Mouse (Mus musculus) cerebellum, postnatal 4 days (tissue): ENCODE results near the gene Pp2d1.
"Not testable (repeated sequence)": the region's sequence is repeated elsewhere in the genome, so short reads cannot be mapped to it uniquely, and the experiment has no call there.

Source experiments
- DNase-seq, 2 experiments: peaks; one replicate each; pipeline ENCODE4 v3.0.0; 2022; ENCODE audit warnings: low spot score in 2 of 2, mixed read lengths in 1 of 2

Pp2d1 gene

GRCm38 (mm10) chr17:53539351-53539750, at the start of gene Pp2d1:
TSS of gene Pp2d1 (minus strand) at chr17:53539451.
- not testable (repeated sequence) for DNase-seq

DNA sequence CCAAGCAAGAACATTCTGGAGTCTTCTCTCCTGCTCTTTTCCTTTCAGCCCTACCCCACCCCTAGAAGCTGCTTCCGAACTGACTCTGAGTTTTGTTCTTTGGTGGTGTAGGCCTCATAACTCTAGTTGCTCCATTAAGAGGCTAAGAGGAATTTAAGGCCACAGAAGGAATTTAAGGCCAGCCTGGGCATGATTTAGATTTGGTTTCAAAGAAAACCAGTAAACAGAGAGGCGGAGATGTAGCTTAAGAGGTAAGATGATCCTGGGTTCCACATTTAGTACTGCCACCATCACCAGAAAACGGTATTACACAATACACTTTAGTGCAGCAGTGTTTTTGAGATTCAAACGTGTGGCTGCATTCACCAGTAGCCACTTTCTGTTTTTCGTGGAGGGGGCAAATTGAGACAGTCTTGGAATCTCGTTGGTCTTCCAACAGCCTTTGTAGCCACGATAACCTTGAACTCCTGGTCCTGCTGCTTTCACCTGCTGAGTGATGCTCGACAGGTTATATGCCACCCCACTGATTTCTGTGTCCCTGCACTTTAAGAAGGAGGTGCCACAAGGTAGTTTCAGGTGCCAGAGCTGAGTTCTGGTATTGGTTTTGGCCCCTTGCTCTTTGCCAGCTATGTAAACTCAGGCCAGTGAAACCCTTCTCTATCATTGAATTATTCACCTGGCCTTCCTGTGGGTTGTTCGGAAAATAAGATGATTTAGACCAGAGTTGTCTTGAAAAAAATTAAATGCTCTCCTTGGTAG, 49.0 kb upstream of the Pp2d1 start:
- no peak for DNase-seq

- peak; percentile 44 to 74 for DNase-seq
Observed at GRCm38 (mm10) chr17:53587074-53587851, 48.0 kb upstream of the Pp2d1 start.

DNA sequence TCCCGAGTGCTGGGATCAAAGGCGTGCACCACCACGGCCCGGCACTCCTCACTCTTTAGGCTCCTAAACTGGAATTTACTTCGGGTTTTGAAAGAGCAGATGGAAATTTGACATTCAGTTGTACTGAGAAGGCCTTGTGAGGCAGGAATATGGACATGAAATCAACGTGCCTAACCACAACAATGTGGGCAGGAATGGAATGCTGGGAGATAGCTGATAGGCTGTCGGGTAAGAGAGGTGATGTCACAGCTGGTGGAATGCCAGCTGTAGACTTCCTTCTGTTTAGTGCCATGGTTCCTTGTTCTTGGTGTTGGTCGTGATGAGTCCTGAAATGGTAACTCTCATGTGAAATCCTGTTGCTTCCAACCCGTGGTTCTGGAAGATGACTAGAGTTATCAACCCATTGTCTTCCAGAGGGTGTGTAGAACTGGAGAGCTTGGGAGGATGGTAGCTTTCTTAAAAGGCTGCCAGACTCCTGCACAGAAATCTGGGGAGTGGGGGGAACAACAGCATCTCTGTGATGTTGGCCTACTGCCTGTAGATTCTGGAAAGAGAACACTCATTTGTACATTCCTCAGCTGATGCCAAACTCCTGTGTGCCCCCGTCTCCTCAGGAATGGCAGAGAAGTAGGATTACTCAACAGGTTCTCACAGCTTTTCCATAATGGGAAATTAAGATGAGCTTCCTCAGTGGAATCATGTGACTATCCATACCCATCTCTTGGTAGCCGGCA, 44.8 kb upstream of the Pp2d1 start:
- no peak for DNase-seq

- DNase-seq, result no peak
Observed at GRCm38 (mm10) chr17:53582805-53583204, 43.6 kb upstream of the Pp2d1 start.

DNA sequence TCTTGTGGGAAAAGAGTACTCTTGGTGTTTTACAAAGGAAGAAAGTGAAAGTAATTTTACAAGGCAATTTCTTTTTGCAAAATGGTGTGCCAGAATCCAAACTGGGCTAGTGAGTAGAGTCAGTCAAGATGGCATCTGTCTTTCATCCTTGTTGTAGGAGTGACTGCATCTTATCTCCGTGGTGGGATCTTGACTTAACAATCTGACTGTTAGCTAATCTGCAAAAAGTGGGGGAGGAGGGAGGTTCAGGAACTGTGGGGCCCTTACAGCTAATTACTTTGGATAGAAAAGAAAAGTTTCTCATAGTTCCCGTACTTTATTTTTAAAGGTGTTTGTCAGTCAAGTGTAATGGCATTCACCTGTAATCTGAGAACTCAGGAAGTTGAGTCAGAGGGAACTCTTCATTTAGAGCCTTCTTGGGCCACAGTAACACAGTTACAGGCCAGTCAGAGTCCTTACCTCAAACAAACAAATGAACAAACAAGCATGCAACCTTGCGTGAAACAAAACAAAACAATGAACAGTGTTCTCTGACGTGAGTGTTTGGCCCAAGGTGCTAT, 42.9 kb upstream of the Pp2d1 start:
- no peak for DNase-seq

- no peak for DNase-seq
Observed at GRCm38 (mm10) chr17:53580237-53580636, 41.0 kb upstream of the Pp2d1 start.

- DNase-seq, result no peak
Observed at GRCm38 (mm10) chr17:53579612-53580011, 40.4 kb upstream of the Pp2d1 start.

DNA sequence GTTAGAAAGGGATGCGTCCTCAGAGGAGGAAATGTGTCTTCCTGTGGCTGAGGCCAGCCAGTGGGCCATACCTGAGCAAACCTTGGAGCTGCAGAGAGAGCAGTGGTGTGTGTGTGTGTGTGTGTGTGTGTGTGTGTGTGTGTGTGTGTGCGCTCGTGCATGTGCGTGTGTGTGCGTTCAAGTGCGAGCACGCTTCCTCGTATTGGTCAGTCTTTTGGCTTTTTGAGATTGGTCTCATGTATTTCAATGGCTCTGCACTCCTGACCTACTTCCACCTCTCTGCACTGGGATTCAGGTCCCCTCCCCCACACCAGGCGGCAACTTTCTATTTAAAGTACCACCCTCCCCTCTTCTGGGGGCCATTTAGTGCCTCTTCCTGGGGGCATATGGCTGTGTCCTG, 39.5 kb upstream of the Pp2d1 start:
- no peak for DNase-seq

GRCm38 (mm10) chr17:53578249-53578648, 39.0 kb upstream of the Pp2d1 start:
- no peak for DNase-seq

DNA sequence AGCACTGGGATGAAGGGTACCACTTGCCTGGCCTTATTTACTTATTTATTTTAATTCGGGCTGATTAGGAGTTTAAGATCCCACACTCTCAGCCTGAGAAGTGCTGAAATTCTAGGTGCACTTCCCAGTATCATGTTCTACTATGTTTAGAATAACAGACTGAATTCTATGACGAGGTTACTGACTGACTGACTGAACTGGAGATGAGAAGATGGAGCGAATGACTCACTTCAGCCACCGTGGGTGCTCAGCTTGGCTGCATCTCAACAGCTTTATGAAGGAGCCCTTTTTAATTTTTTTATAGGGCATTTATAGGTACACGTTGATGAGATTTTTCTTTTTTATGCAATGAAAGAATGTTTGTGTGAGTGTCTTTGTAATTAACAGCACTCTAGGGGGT, 38.5 kb upstream of the Pp2d1 start:
- no peak for DNase-seq

GRCm38 (mm10) chr17:53577151-53577550, 37.9 kb upstream of the Pp2d1 start:
- no peak for DNase-seq

- no peak for DNase-seq
Observed at GRCm38 (mm10) chr17:53573019-53573556, 33.8 kb upstream of the Pp2d1 start.

DNA sequence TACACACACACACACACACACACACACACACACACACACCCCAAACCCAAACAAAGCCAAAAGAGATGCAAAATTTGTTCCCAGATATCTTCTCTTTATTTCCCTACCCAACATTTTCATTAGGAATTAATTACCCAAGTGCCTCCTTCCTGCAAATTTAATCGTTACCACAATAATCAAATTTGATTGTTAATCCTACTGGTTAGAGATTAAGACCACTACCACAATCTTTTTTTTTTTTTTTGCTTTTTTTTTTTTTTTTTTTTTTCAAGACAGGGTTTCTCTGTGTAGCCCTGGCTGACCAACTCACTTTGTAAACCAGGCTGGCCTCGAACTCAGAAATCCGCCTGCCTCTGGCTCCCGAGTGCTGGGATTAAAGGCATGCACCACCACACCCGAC, 31.7 kb upstream of the Pp2d1 start:
- not testable (repeated sequence) for DNase-seq

DNA sequence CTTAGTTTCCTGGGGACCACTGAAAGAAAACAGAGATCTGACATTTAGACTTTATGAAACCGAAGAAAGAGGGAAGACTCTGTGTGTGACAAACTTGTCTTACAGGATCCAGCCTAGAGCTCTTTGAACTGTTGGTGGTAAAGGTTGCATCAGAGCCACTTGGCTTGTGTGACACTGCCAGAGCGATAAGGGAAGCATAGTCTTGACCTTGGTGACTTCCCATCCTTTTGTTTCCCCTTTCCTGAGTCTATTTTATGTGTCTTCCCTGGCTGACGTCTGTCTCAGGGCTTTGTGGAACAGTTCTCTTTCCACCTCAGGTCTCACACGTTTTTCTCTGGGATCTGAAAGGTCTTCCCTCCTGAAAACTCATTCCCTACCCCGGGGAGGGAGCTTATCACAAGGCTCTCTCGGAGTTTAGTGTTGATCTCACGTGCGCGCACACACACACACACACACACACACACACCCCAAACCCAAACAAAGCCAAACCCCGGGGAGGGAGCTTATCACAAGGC, 31.2 kb upstream of the Pp2d1 start:
- DNase-seq, result no peak

- DNase-seq, result peak in 1 of 2 experiments; percentile 52
Observed at GRCm38 (mm10) chr17:53569829-53570228, 30.6 kb upstream of the Pp2d1 start.

- DNase-seq, result no peak
Observed at GRCm38 (mm10) chr17:53568734-53569386, 29.6 kb upstream of the Pp2d1 start.

DNA sequence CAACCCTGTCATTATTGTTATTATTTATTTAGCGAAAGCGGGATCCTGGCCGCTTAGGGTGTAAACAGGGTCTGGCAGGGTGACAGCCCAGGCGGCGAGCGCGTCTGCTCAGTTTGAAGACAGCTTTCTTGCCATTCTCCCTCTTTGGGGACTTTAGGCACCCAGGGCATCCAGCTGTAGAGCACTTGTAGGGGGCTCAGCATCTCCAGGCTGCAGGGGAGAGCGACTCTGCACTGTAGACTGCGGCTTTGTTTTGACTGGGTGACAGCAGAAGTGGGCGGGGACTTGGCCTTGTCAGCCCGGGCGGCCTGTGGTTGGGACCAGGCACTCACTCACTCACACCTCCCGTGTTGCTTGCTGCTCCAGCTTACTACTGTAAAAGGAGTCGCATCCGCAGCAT, 28.9 kb upstream of the Pp2d1 start:
- DNase-seq, result peak; percentile 35 to 67

- DNase-seq, result peak; percentile 29 to 57
Observed at GRCm38 (mm10) chr17:53567346-53568101, 28.3 kb upstream of the Pp2d1 start.

- DNase-seq, result peak; percentile 40 to 58
Observed at GRCm38 (mm10) chr17:53566919-53567345, 27.7 kb upstream of the Pp2d1 start.
